Mouse (Mus musculus): ENCODE measurements around the gene Olfr777. TPM values are rescaled to one million over a fixed set of nuclear protein-coding genes. Genes with fewer than 3 reads are reported as not detected.
"Not testable (repeated sequence)": the region's sequence is repeated elsewhere in the genome, so short reads cannot be mapped to it uniquely, and the experiment has no call there.

Gene Olfr777
- not detected for total RNA-seq (2022)

DNA sequence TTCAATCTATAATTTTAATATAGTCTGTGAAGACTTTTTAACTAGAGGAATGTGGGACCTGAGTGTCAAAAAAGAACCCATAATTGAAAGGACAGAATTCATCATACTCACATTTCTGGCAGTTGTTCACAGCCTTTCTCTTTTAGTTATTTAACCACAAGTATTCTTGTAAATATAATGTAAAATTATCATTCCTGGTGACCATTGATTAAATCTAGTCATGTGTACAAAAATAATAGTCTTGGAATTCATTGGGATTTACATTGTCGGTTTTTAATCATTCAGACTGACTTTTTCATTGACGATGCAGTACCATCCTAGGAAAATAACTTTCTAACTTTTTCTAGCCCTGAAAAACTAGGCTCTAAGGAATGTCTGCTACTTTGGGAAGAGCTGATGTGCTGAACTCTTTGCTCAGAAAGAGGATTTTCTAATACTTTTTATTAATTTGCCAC is at the start of gene Olfr777:
Olfr777 (minus strand) TSS at position 405 of the 455 bp plus-strand sequence.
- no peak for DNase-seq

DNA sequence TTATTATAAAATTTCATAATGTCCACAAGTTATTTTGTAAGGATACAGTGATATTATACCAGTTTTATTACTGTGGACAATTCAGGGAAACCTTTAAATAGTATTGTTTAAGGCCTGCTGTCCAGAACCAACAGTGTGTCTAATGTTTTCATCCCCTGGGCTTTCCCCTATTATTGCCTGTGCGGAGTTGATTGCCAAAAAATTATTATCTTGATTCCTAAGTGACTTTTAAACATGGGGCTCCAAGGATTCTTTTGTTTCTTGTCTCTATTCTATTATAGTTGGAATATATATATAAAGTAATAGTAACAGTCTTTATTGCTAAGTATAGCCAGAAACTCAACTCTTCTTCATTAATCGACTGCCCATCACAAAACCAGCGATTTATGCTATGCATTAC is 46.5 kb upstream of the Olfr777 start, which contains the start of gene Olfr780:
Olfr780 (plus strand) TSS at position 301 of the 400 bp plus-strand sequence.
- DNase-seq = no peak

DNA sequence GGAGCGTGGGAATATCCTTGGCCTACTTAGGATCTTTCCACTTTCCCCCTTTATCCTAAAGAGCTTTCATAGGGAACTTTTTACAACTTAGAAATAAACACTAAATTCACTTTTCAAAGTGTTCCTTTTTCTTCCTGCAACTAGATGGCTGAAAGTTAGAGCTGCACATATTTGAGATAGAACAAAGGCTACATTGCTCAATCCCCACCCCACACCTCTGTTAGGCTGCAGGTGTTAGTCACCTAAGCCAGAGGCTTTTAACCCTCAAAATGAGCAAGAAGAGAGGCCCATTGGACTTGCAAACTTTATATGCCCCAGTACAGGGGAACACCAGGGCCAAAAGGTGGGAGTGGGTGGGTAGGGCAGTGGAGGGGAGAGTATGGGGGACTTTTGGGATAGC is 42.2 kb upstream of the Olfr777 start:
- not testable (repeated sequence) for DNase-seq

DNA sequence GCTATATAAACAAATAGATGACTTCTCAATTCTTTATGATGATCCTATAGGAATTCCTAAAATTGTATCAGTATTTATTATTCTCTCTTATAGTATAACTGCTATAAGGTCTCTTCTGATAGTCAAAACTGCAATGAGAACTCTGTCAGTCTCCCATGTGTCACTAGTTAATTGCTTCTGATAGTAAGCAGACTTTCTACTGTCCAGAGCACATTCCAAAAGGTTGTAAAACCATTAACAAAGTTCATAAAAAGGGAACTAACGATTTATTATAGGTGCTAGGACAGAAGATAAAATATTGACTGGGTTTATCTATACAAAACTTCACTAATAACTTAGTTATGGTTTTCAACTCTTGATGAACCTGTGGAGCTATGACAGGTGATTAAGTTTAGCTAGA is 41.7 kb upstream of the Olfr777 start:
- DNase-seq = not testable (repeated sequence)

DNA sequence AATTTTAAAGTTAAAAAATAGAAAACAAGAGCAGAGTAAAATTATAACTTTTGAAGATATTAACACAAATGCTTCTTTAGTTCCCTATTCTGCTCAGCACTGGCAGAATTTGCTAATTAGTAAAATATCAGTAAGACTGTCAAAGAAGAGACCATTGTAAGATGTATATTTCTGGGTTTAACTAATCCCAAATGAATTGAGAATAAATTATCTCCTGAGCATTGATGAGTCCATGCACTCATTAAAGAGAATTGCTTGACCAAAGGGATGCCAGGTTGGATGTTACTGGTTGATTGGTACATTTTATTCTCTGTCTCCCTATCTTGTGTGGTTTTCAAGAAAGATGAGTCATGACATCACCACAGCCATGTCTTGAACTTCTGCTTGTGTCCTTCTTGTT is 12.5 kb downstream of the Olfr777 start, which contains the start of gene Olfr776:
Olfr776 (plus strand) TSS at position 301 of the 400 bp plus-strand sequence.
- no peak for DNase-seq

DNA sequence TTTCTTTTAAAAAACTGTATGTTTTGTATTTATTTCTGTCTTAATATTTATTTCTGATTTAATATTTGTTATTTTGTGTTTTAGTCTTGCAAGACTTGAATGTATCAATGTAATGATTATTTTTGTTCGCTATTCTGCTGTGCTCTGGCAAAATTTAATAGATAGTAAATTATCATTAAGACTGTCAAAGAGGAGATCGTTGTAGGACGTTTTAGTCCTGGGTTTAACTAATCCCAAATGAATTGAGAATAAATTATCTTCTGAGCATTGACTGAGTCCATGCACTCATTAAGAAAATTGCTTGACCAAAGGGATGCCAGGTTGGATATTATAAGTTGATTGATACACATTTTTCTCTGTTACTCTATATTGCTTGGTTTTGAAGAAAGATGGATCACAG is 23.2 kb downstream of the Olfr777 start, which contains the start of gene Olfr775:
Olfr775 (plus strand) TSS at position 301 of the 400 bp plus-strand sequence.
- DNase-seq = no peak

DNA sequence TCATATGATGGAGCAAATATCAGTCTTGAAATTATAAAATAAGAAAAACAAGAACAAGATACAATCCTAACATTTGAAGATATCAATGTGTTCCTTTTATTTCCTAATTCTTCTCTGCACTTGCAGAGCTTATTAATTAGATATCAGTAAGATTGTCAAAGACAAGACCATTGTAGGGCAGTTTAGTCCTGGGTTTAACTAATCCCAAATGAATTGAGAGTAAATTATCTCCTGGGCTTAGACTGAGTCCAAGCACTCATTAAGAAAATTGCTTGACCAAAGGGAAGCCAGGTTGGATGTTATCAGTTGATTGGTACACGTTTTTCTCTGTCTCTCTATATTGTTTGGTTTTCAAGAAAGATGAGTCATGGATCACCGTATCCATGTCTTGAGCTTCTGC is 35.4 kb downstream of the Olfr777 start, which contains the start of gene Olfr774:
Olfr774 (plus strand) TSS at position 301 of the 400 bp plus-strand sequence.
- no peak for DNase-seq

DNA sequence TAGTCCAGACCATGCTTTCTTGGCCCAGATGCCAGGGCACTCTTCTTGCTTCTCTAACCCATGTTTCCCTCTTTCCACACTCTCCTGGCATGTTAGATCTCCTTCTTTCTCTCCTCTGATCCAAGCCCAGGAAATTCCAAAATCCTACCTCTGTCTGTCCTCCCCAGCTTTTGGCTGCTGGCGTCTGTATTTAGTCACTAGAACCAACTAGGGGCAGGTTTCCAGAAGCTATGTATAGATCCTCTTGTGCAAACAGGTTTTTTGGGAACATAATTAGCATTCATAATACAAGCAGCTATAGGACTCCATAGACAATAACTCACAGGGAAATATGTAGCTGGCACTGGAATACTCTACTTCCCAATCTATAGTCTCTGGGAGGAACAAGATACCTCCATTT is 40.5 kb downstream of the Olfr777 start:
- DNase-seq = no peak

Other genes starting within 250 kb of the Olfr777 start
- not detected for gene Olfr764-ps1, start 231.6 kb downstream of the Olfr777 start, total RNA-seq (2022)
- not detected for gene Olfr765, start 221.5 kb downstream of the Olfr777 start, total RNA-seq (2022)
- gene Olfr766-ps1, start 202.5 kb downstream of the Olfr777 start, total RNA-seq (2022) = not detected
- not detected for gene Olfr767, start 188.6 kb downstream of the Olfr777 start, total RNA-seq (2022)
- gene Olfr768, start 172.1 kb downstream of the Olfr777 start, total RNA-seq (2022) = not detected
- not detected for gene Olfr769, start 153.6 kb downstream of the Olfr777 start, total RNA-seq (2022)
- not detected for gene Olfr770, start 132.5 kb downstream of the Olfr777 start, total RNA-seq (2022)
- gene Olfr771, start 106.7 kb downstream of the Olfr777 start, total RNA-seq (2022) = not detected
- not detected for gene Olfr772, start 93.6 kb downstream of the Olfr777 start, total RNA-seq (2022)
- not detected for gene Olfr773, start 84.1 kb downstream of the Olfr777 start, total RNA-seq (2022)
- gene Olfr774, start 35.3 kb downstream of the Olfr777 start, total RNA-seq (2022) = not detected
- gene Olfr775, start 23.1 kb downstream of the Olfr777 start, total RNA-seq (2022) = under 1 TPM in 1 of 4 experiments, not detected in 3; 0.08 TPM
- not detected for gene Olfr776, start 12.4 kb downstream of the Olfr777 start, total RNA-seq (2022)
- gene Olfr780, start 46.6 kb upstream of the Olfr777 start, total RNA-seq (2022) = not detected
- gene Olfr781, start 57.4 kb upstream of the Olfr777 start, total RNA-seq (2022) = not detected
- not detected for gene Olfr782, start 77.4 kb upstream of the Olfr777 start, total RNA-seq (2022)
- gene Olfr784, start 112.6 kb upstream of the Olfr777 start, total RNA-seq (2022) = not detected
- not detected for gene Olfr785, start 133.9 kb upstream of the Olfr777 start, total RNA-seq (2022)
- not detected for gene Olfr786, start 155.8 kb upstream of the Olfr777 start, total RNA-seq (2022)
- not detected for gene Olfr787, start 190.4 kb upstream of the Olfr777 start, total RNA-seq (2022)
- gene Olfr788, start 199.5 kb upstream of the Olfr777 start, total RNA-seq (2022) = not detected
- not detected for gene Olfr789, start 213.3 kb upstream of the Olfr777 start, total RNA-seq (2022)
- not detected for gene Olfr790, start 227.0 kb upstream of the Olfr777 start, total RNA-seq (2022)